Mouse (Mus musculus) Muller cell, postnatal 12 days (primary cell): ENCODE measurements around the gene Cep104.

ENCODE experiments used
- DNase-seq: peaks from one replicate; pipeline ENCODE4 v3.0.0-alpha.2; 2015; ENCODE audit errors: inconsistent ontology term

Cep104 gene

DNA sequence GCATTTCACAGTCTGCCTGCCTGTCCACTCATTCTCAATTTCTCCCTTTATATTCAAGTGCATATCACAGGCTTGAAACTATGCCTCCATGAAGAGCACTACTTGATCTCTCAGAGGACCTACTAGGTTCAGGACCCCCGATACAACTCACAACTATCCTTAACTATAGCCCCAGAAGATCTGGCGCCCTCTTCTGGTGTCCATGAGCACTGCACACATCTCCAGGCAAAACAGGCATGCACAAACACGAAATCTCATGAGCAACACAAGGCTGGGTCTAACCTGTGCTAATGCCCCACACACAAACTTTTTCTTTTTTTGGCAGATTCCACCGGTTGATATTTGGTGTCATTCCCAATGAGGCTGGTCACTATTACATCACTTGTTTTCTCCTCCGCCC, 70.8 kb downstream of the Cep104 start:
- DNase-seq, result no peak

DNA sequence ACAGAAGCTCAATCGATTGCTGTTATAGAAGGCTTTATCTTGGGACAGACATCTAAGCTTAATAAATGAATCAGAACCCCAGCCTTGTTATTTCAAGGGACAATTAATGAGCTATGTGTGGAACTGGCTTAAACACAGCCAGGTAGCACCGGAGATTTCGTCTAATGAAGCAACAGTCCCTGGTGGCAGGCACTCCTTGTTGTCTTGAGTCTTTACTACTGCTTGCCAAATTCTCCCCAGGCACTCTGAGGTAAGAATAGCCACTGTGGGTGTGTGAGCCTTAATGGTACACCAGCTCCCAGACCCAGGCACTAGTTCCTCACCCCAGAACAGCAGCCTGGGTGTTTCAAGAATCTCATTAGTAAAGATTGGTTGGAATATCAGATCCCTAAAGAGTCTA, 76.4 kb downstream of the Cep104 start:
- DNase-seq, result no peak

DNA sequence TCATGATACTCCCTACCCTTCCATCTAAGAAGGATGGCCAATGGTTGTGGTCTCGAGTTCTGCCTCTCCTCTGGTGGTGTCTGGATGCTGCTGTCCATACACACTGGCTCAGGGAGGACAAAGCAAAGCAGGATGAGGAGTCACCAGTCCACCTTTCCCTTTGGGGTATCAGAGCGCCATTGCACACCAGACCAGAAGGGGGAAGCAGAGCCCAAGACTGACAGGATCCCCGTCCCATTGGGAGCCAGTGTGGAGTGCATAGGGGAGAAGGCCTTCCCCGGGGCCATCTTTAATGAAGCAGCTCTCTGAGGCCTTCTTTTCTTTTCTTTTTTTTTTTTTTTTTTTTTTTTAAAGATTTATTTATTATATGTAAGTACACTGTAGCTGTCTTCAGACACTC, 78.1 kb downstream of the Cep104 start:
- DNase-seq, result no peak

DNA sequence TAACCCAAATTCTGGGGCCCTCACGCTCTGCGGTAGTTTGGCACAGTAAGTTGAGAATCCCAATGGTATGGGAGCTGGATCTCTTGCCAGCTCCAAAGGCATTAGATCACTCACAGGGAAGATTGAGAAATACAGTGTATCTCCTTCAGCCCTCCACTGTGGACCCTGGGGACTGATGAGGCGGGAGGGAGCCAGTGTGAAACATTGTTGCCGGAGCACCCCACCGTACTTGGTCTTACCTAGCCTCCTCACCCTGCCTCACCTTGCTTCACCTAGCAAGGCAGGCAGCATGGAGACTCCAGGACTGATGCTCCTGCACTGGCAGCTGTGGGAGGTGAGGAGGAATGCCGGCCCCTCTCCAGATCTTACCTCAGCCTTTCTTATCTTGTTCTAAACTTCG, 80.5 kb downstream of the Cep104 start:
- no peak for DNase-seq

DNA sequence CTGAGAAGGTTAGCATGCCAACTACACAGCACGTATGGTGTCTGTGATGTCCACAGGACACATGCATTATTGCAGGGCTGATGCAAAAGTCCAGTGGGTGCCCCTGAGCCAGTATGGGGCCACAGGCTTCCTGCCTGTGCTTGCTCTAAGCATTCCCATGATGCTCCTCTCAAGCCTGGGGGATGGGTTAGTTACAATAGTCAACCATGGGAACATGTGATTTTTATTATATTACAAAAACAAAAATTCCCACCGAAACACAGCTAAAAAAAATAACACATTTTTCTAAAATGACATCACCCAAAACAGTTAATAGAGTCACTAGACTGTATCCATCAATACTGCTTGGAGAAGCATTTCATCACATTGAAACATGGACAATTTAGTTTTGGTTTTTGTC, 81.1 kb downstream of the Cep104 start:
- DNase-seq, result no peak

DNA sequence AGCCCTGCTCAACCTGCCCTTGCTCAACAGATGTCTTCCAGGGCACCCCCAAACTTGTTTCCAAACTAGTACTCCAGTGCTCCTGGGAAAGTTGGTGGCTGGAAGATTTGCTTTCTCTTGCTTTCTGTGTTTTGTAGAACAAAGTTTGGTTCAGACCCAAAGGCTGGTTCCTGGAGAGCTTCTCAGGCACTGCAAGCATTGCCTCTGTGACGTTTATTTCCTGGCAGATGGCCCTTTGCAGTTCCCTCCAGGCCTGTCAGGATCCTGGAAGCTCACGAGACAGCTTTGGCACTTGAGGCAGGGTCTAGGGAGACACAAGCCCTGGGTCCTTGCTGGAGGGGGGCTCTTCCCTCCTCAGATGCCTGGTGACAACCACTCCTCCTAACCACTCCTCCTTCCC, 81.7 kb downstream of the Cep104 start:
- no peak for DNase-seq

DNA sequence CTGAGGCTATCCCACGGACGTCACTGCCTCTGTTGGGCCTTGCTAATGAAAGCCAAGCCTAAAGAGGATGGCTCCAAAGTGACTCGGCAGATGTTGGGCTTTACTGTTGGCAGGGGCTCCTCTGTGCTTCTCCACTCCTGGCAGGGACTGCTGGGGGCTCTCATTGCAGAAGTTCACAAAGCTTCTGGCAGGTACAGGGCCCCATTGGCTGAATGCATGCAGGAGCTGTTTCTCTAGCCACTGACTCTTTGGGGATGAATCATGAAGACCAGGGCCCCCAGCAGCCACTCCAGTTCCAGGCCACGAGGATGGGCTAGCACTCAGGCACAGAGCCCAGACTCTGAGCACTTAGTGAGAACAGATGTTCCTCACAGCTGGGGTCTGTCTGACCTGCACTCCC, 82.7 kb downstream of the Cep104 start:
- DNase-seq, result no peak
